Mouse (Mus musculus) embryonic stem cell, embryonic (primary cell): Measurements from ENCODE around the gene Dyrk2.

Experiments
- CTCF ChIA-PET, 4 experiments: fragments of 300-600 bp in 2 of 4; fragments of 350-600 bp in 2 of 4; sonication (Branson Sonifier 250); formaldehyde crosslinking; loops; one replicate each; lab custom pipeline; 2022; ENCODE audit warnings: inconsistent platforms in 2 of 4; lab: Charles Lee
- POLR2A ChIA-PET, 4 experiments: fragments of 300-600 bp in 2 of 4; fragments of 350-600 bp in 2 of 4; sonication (Branson Sonifier 250); formaldehyde crosslinking; loops; one replicate each; lab custom pipeline; 2022; ENCODE audit warnings: antibody characterized with exemption in 4 of 4, inconsistent platforms in 1 of 4; lab: Charles Lee

The Dyrk2 gene

GRCm38 (mm10) chr10:118870201-118870980 lies at the start of gene Dyrk2:
Gene Dyrk2 (minus strand): TSS chr10:118870209.
- ChIA-PET CTCF (interaction anchor here in 1 of 4 experiments (0.9 kb wide), 1 partner anchor 10 kb away, joined by 3 read pairs; no protein-coding TSS in a partner anchor), POLR2A (interaction anchor here in 2 of 4 experiments (0.6 to 1.7 kb wide), 3 partner anchors 171 to 370 kb away, joined by 3 to 11 read pairs (median 5); partner anchors contain the start of gene Cand1 (in 1 of the 2))

- POLR2A ChIA-PET: interaction anchor here in 1 of 4 experiments (0.6 kb wide), 1 partner anchor 268 kb away, joined by 4 read pairs; no protein-coding TSS in a partner anchor
- CTCF ChIA-PET: interaction anchor here in 1 of 4 experiments (0.7 kb wide), 1 partner anchor 1854 kb away, joined by 3 read pairs; no protein-coding TSS in a partner anchor
Measured at GRCm38 (mm10) chr10:118902625-118903024, 32.6 kb upstream of the Dyrk2 start.

- ChIA-PET POLR2A (no interaction called here), CTCF (no interaction called here)
Measured at GRCm38 (mm10) chr10:118893645-118894044, 23.6 kb upstream of the Dyrk2 start.

DNA sequence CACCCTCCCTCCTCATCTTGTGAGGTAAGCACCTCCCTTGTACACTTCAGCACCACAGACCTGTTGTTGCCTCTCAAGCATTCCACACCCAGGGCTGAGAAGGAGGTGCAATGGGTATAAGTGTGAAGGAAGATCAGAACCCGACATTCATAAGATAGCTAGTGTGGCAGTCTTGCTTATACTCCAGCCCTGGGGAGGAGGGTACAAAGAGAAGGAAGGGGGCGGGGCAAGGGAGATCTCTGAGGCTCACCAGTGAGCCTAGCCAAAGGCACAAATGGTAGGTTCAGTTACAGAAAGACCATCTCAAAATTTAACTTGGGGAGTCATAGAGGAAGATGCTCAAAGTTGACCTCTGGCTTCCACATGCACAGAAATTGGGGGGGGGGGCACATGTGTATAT lies 14.1 kb upstream of the Dyrk2 start:
- CTCF ChIA-PET: no interaction called here
- POLR2A ChIA-PET: interaction anchor here in 1 of 4 experiments (0.8 kb wide), 1 partner anchor 247 kb away, joined by 3 read pairs; no protein-coding TSS in a partner anchor

- CTCF ChIA-PET: no interaction called here
- POLR2A ChIA-PET: no interaction called here
Measured at GRCm38 (mm10) chr10:118883317-118883716, 13.3 kb upstream of the Dyrk2 start.

- POLR2A ChIA-PET: no interaction called here
- CTCF ChIA-PET: no interaction called here
Measured at GRCm38 (mm10) chr10:118882258-118882885, 12.4 kb upstream of the Dyrk2 start.

DNA sequence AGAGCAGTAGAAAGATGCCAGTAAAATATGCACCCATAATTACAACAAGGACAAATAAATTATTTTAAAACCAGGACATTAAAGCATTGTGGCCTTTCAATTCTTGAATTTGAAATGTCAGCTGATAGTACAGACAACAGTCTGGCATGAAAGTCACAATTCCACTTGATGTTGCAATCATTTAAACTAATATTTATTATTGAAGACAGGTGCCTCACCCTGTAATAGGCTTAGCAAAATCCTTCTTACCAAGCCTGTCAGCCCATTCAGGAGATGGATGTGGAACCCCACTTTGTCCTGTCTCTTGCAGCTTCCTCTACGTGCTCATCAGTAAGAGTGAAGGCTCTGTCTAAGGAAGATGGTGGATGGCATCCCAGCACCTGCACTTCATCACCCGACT lies 10.8 kb upstream of the Dyrk2 start:
- ChIA-PET CTCF (interaction anchor here in 1 of 4 experiments (0.6 kb wide), 1 partner anchor 725 kb away, joined by 5 read pairs; no protein-coding TSS in a partner anchor), POLR2A (no interaction called here)

DNA sequence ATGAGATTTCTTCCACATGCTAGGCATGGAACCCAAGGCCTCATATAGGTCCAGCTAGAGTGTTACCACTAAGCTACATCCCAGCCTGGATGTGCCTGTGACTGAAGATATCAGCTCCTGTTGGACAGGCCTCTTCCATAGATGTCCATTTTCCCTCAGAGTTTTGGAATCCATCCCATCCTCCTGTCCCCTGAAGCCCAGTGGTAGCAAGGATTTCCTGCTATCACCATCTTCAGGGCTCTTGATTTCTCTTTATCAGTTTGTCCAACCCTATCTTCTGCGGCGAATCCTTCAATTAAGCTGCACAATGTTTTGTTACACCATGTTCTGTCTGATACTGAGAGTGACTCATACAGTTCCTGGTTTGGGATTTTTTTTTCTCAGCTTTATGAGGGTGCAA lies 2.2 kb upstream of the Dyrk2 start:
- POLR2A ChIA-PET: no interaction called here
- CTCF ChIA-PET: no interaction called here

GRCm38 (mm10) chr10:118869591-118870001 lies 413 bp downstream of the Dyrk2 start:
- CTCF ChIA-PET: interaction anchor here in 1 of 4 experiments (0.9 kb wide), 1 partner anchor 10 kb away, joined by 3 read pairs; no protein-coding TSS in a partner anchor
- POLR2A ChIA-PET: interaction anchor here in 2 of 4 experiments (0.6 to 1.7 kb wide), 4 partner anchors 172 to 408 kb away, joined by 3 to 11 read pairs (median 4); partner anchors contain the start of gene Cand1 (in 1 of the 2)

- CTCF ChIA-PET: interaction anchor here in 1 of 4 experiments (0.9 kb wide), 1 partner anchor 9 kb away, joined by 3 read pairs; no protein-coding TSS in a partner anchor
- POLR2A ChIA-PET: interaction anchor here in 3 of 4 experiments (0.6 to 1.3 kb wide), 5 partner anchors 9 to 1248 kb away, joined by 3 to 5 read pairs (median 3); no protein-coding TSS in a partner anchor
Measured at GRCm38 (mm10) chr10:118868601-118869590, 1.1 kb downstream of the Dyrk2 start.

DNA sequence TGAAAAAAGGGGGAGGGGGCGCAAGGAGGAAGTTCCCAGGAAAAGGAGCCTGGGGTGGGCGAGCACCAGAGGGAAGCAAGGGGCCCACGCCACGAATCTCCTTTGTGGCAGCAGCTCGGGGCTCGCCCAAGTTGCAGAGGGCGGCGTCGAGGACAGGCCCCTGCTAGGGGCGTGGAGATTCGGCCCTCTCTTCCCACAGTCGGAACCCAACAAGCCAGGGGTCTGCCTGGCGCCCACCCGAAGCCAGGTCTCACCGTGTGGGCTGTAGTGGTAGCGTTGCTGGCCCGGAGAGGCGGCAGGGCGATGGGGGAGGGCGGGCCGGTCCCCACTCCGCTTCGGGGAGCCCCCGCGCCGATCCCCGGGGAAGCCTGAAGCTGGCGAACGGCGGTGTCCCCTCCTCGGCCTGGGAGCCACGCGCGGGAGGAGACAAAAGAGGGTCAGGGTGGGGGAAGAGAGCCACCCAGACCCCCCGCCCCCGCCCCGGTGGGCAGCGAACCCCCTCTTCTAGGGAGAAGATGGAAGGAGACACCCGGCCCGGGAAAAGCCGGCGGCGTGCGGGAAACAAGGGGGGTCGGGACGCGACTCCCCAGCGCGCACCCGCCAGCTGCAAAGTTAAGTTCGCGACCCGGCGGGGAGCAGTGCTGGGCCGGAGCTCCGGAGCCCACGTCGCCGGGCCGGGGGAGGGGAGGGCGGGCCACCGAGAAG lies 2.0 kb downstream of the Dyrk2 start:
- POLR2A ChIA-PET: interaction anchor here in 2 of 4 experiments (0.6 to 1.3 kb wide), 10 partner anchors 9 to 1247 kb away, joined by 3 to 12 read pairs (median 3); no protein-coding TSS in a partner anchor

DNA sequence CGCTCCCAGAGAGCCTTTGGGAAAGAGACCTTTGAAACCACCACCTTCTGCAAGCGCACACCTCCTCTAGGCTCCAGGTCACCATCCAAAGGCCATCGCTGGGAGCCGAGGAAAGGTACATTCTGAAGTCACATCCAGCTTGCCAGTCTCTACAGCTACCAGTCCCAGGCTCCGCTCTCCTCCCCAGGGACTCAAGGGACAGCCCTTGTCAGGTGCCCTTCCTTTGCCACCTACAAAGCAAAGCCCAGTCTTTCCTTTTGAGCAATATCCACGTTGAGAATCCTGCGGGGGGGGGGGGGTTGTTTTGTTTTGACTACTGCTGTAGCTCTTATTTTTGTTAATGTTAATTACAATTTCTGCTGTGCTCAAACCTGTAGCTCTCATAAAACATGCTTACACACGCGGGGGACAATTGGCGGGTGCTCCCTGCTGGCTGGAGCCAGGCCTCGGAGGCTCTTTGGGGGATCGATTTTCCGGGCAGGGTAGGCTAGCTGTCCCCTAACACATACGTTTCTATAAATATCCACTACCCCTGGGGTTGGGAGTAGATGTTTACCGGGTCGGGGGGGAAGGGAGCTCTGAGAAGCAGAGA lies 2.6 kb downstream of the Dyrk2 start:
- ChIA-PET CTCF (interaction anchor here in 2 of 4 experiments (0.6 to 1.0 kb wide), 3 partner anchors 35 to 723 kb away, joined by 3 to 11 read pairs (median 3); no protein-coding TSS in a partner anchor), POLR2A (interaction anchor here in 2 of 4 experiments (0.6 to 1.3 kb wide), 9 partner anchors 8 to 1113 kb away, joined by 3 to 12 read pairs (median 3); no protein-coding TSS in a partner anchor)

More for the DNA sequence above, 2.0 kb downstream of the Dyrk2 start:
- CTCF ChIA-PET: interaction anchor here in 2 of 4 experiments (0.6 to 1.0 kb wide), 2 partner anchors 79 to 723 kb away, joined by 3 read pairs; no protein-coding TSS in a partner anchor

GRCm38 (mm10) chr10:118864976-118865375 lies 5.0 kb downstream of the Dyrk2 start:
- CTCF ChIA-PET: no interaction called here
- POLR2A ChIA-PET: no interaction called here

- ChIA-PET CTCF (no interaction called here), POLR2A (no interaction called here)
Measured at GRCm38 (mm10) chr10:118863611-118864010, 6.4 kb downstream of the Dyrk2 start.

GRCm38 (mm10) chr10:118862233-118862632 lies 7.8 kb downstream of the Dyrk2 start:
- POLR2A ChIA-PET: no interaction called here
- CTCF ChIA-PET: no interaction called here

DNA sequence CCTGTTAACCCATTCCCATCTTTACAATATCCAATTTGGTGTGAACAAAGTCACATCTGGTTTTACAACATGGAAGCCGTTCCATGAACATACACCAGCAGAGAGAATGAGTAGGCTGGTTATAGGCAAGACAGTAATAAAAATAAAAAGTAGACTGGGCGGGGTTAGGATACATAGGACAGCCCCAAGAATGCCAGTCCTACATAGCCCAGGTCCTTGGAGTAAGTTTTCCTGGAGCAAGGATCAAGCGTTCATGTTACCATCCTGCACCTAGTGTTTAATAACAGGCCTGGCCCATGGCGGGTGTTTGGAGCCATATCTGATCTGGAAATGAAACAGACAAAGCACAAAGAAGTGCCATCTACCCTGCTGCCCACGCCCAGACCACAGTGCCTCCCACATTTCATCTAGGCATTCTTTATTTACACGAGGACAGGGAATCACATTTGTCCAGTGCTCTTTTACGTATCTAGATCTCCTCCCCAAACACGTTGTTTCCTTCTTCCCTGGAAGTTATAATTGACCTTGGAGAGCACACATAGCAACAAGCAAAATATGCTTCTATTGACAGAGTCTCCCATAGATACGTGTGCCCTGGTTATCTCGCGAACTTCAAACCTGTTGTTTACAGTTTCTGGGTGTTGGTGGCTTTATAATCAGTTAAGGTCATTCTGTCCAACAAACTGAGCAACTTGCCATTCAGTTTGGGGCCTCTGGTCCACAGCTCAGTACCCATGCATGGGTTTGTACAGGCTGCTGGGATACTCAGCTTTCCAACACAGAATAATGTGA lies 8.6 kb downstream of the Dyrk2 start:
- CTCF ChIA-PET: no interaction called here
- POLR2A ChIA-PET: no interaction called here
